Mouse (Mus musculus): ENCODE results near the gene Galk2.

- TF ChIP-seq ZNF384 (IDR thresholded peaks at IDR 0.05; ENCODE audit: low read depth, low read length): no peak
- no peak for TF ChIP-seq MAFK (IDR thresholded peaks at IDR 0.05; ENCODE audit: insufficient read depth, low read depth, low read length)
These were observed 147.2 kb downstream of the Galk2 start for GRCm38 (mm10) chr2:126006088-126006487.
